Mouse (Mus musculus) liver, embryonic 11.5 days (tissue): ENCODE measurements at regions not wholly inside any gene's neighbourhood (a gene's known extent, or its start where the extent isn't known, plus 50 kb on each side); places are given as distances from the start of the nearest gene placed in this dataset.

Experiments
- ATAC-seq: fragments of 200-750 bp; cut with Nextera tagmentation; replicated peaks from 2 replicates; pipeline ENCODE4 v1.8.0; 2017; ENCODE audit warnings: moderate number of reproducible peaks, mild to moderate bottlenecking, moderate TSS enrichment, moderate library complexity; ENCODE audit not compliant: low FRiP score
- DNase-seq: peaks from one replicate; pipeline ENCODE4 v3.0.0-alpha.2; 2017; ENCODE audit warnings: low spot score
- H3K27ac ChIP-seq: fragments of 300-500 bp; sonication (generic); 2 replicates; pipeline ENCODE4 v1.5.1; 2014; ENCODE audit warnings: mild to moderate bottlenecking, low read depth, low read length, control low read depth
- H3K27me3 ChIP-seq: fragments of 300-500 bp; sonication (generic); replicated peaks from 2 replicates; pipeline ENCODE4 v1.6.1; 2014; ENCODE audit warnings: low read length, mixed read lengths; ENCODE audit not compliant: control insufficient read depth, insufficient read depth
- H3K36me3 ChIP-seq: fragments of 300-500 bp; sonication (generic); 2 replicates; pipeline ENCODE4 v1.6.1; 2014; ENCODE audit warnings: mild to moderate bottlenecking, low read length, moderate library complexity, mixed read lengths; ENCODE audit not compliant: control insufficient read depth, insufficient read depth
- H3K4me1 ChIP-seq: fragments of 300-500 bp; sonication (generic); replicated peaks from 2 replicates; pipeline ENCODE4 v1.6.1; 2014; ENCODE audit warnings: low read length, mixed read lengths; ENCODE audit not compliant: control insufficient read depth, insufficient read depth
- H3K4me2 ChIP-seq: fragments of 300-500 bp; sonication (generic); 2 replicates; pipeline ENCODE4 v1.6.1; 2014; ENCODE audit warnings: mild to moderate bottlenecking, control low read depth, moderate library complexity
- H3K4me3 ChIP-seq: fragments of 300-500 bp; sonication (generic); 2 replicates; pipeline ENCODE4 v1.5.1; 2014; ENCODE audit warnings: low read depth, low read length, control low read depth
- H3K9ac ChIP-seq: fragments of 300-500 bp; sonication (generic); 2 replicates; pipeline ENCODE4 v1.6.1; 2014; ENCODE audit warnings: low read depth, low read length, control low read depth
- H3K9me3 ChIP-seq: fragments of 300-500 bp; sonication (generic); 2 replicates; pipeline ENCODE4 v1.6.1; 2016; ENCODE audit warnings: low read length, inconsistent platforms, mixed read lengths; ENCODE audit not compliant: control insufficient read depth
- WGBS: fragments of 180-500 bp; shearing (Covaris S2); extraction: QIAGEN DNeasy Blood & Tissue Kit; methylation state at CpG from one replicate; pipeline ENCODE4 v1.1.7; 2014; 5-methylcytosine and 5-hydroxymethylcytosine counted together

DNA sequence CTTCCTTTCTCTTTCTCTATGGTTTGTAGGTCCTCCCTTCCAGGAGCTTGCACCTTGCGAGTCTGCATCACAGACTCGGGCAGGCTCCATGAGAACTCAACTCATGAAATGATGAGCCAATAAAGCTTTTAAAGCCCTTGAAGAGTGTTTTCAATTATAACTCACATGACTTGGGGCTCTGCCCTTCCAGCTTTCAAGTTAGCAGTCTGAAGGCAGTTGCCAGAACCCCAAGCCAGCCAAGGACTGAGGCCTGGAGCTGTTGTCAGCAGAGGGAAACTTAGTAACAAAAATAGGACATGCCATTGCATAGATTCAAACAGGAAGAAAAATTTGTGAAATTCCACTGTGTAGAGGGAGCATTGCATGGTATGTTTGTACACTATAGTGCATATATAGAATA, 169.3 kb downstream of the Mex3b start:
- no peak overlapping the region for H3K9ac ChIP-seq
- ATAC-seq = no peak
- 88% methylated on average over 2 of the region's 2 CpGs for WGBS
- no peak overlapping the region for H3K4me3 ChIP-seq
- H3K4me1 ChIP-seq = no peaks in the 10 kb centered on the region
- H3K4me2 ChIP-seq = no peak overlapping the region
- H3K27ac ChIP-seq = no peak overlapping the region
- no peaks in the 10 kb centered on the region for H3K27me3 ChIP-seq
- no peaks in the 10 kb centered on the region for H3K36me3 ChIP-seq
- H3K9me3 ChIP-seq = no peaks in the 10 kb centered on the region
- no peak for DNase-seq

DNA sequence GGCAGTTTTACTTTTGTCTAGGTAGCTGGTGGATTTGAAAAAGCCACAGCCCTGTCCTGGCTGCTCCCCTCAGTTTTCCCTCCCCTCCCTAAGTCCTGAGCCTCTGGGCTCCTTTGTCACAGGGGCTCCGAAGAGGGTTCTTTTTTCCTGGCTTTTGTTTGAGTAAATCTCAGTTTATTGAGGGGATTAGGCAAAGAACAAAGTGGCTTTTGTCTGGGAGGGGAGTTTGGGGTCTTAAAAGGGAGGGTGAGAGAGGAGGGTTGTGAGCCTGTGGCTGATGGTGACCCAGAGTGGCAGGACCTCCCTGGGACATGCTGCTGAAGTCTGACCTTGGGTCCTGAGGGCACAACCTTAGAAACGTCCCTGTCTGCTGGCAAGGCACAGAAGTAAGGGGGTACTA, 170.0 kb downstream of the Mex3b start:
- Histone ChIP-seq H3K9me3 (no peaks in the 10 kb centered on the region), H3K36me3 (no peaks in the 10 kb centered on the region), H3K27ac (no peak overlapping the region), H3K4me3 (no peak overlapping the region), H3K9ac (no peak overlapping the region), H3K4me1 (no peaks in the 10 kb centered on the region), H3K4me2 (no peak overlapping the region), H3K27me3 (no peaks in the 10 kb centered on the region)
- WGBS = 15% methylated on average over 2 of the region's 2 CpGs
- no peak for DNase-seq
- ATAC-seq = no peak

DNA sequence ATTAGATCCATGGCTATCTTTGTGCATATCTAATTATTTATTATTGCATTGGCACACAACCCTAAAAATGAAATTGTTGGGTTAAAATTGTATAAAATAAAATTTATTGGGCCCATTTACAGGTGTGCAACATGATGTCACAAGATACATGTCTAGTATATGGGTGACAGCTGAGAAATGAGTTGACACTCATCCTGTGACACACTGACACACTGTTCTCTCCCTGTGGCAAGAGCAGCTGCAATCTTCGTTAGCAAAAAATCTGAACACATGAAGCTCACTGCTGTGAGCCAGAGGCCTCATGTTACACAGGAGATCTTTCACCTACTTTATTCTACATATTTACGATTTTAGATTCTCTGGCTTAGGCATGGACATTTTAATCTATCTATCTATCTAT, 170.6 kb downstream of the Mex3b start:
- Histone ChIP-seq H3K4me2 (no peak overlapping the region), H3K4me1 (no peaks in the 10 kb centered on the region), H3K36me3 (no peaks in the 10 kb centered on the region), H3K27me3 (no peaks in the 10 kb centered on the region), H3K4me3 (no peak overlapping the region), H3K9ac (no peak overlapping the region), H3K9me3 (no peaks in the 10 kb centered on the region), H3K27ac (no peak overlapping the region)
- ATAC-seq = no peak
- 75% methylated on average over 2 of the region's 2 CpGs for WGBS
- no peak for DNase-seq

DNA sequence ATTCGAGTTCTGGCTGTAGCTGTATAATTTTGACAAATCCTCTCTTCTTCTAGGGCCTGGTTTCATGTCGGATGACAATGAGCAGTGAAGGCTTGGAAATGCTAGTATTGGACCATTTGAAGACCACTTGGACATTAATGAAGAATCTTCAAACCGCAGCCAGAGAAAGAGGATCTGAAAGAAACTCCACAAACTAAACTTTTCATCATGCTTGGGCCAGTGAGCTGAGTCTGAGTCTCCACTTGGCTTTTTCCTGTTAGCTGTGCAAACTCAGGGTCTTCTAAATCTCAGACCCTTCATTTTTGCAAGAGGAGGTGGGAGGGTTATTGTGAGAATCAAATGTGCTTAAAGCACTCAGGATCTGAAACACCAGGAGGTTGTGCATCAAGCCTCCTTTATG, 176.6 kb downstream of the Mex3b start:
- WGBS = 85% methylated on average over 3 of the region's 3 CpGs
- H3K9ac ChIP-seq = no peak overlapping the region
- no peaks in the 10 kb centered on the region for H3K36me3 ChIP-seq
- no peak overlapping the region for H3K27ac ChIP-seq
- ATAC-seq (no peak), DNase-seq (no peak)
- H3K4me1 ChIP-seq = no peaks in the 10 kb centered on the region
- no peaks in the 10 kb centered on the region for H3K27me3 ChIP-seq
- H3K4me3 ChIP-seq = no peak overlapping the region
- no peak overlapping the region for H3K4me2 ChIP-seq
- H3K9me3 ChIP-seq = no peaks in the 10 kb centered on the region

DNA sequence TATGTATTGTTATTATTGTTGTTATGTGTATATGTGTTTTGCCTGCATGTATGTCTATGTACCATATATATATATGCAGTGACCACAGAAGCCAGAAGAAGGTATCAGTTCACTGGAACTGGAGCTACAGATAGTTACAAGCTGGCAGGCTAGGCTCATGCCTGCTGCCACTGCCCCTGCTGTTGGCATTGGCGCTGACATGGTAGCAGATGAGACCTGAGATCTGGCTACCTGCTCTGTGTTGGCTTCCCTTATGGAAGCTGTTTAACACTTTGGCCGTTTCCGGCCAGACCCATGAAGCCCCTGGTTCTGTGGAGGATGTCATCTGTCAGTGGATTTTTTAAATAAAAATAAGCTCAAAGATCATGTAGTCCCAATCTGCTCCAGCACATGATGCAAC, 178.1 kb downstream of the Mex3b start:
- no peaks in the 10 kb centered on the region for H3K36me3 ChIP-seq
- H3K27ac ChIP-seq = no peak overlapping the region
- 85% methylated on average over 3 of the region's 3 CpGs for WGBS
- H3K9me3 ChIP-seq = no peaks in the 10 kb centered on the region
- ATAC-seq = no peak
- H3K4me2 ChIP-seq = no peak overlapping the region
- H3K27me3 ChIP-seq = no peaks in the 10 kb centered on the region
- H3K9ac ChIP-seq = no peak overlapping the region
- no peak overlapping the region for H3K4me3 ChIP-seq
- no peaks in the 10 kb centered on the region for H3K4me1 ChIP-seq
- DNase-seq = no peak

DNA sequence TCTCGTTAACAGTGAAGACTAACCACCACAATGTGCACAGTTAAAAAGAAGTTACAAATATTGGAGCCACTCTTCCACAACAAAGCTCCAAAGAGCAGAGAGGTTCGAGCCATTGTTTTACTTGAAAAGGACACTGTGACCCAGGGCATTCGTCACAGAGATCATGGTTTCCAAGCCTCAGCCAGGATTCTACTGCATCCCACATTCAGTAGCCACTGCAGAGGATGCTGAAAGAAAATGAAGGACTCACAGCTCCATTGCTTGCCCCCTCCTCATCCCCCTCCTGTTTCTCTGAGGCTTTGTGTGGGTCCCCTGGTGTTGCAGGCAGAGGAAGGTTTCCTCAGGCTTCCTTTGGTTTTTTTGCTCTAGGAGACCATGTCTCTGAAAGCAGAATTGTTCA, 182.9 kb downstream of the Mex3b start:
- 67% methylated on average over 3 of the region's 3 CpGs for WGBS
- no peak overlapping the region for H3K4me2 ChIP-seq
- no peaks in the 10 kb centered on the region for H3K36me3 ChIP-seq
- H3K9me3 ChIP-seq = no peaks in the 10 kb centered on the region
- no peaks in the 10 kb centered on the region for H3K27me3 ChIP-seq
- no peak overlapping the region for H3K27ac ChIP-seq
- no peaks in the 10 kb centered on the region for H3K4me1 ChIP-seq
- DNase-seq = no peak
- no peak for ATAC-seq
- no peak overlapping the region for H3K4me3 ChIP-seq
- no peak overlapping the region for H3K9ac ChIP-seq

DNA sequence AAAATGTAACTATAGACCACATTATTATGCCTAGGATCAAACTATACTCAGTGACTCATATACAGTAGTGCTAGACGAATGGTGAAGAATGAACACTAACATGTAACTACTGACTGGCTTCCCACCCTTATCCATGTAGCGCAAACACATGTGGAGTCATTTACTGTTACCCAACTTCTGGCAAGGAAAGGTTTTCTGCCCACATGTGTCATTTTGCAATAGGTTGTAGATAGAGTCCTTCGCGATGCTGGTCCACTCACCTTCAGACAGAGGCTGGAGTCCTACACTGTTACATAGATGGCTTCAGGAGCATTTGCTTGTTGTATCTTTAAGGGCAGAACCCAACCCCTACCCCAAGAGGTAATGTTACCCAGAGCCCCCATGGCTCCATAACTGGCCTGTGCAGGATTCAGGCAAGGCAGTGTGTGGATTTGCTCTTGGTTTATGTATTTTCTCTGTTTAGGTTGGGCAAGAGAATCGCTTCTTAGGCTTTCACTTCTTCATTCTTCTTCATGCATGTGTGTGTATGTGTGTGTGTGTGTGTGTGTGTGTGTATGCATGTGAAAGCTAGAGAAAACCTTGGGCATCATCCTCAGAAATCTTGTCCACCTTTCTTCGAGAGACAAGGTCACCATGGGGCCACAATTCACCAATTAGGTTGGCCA, 183.8 kb downstream of the Mex3b start:
- WGBS = 92% methylated on average over 6 of the region's 6 CpGs
- Histone ChIP-seq H3K4me1 (no peaks in the 10 kb centered on the region), H3K9ac (no peak overlapping the region), H3K27me3 (no peaks in the 10 kb centered on the region), H3K9me3 (no peaks in the 10 kb centered on the region), H3K27ac (no peak overlapping the region), H3K4me2 (no peak overlapping the region), H3K4me3 (no peak overlapping the region), H3K36me3 (no peaks in the 10 kb centered on the region)
- ATAC-seq (no peak), DNase-seq (no peak)

DNA sequence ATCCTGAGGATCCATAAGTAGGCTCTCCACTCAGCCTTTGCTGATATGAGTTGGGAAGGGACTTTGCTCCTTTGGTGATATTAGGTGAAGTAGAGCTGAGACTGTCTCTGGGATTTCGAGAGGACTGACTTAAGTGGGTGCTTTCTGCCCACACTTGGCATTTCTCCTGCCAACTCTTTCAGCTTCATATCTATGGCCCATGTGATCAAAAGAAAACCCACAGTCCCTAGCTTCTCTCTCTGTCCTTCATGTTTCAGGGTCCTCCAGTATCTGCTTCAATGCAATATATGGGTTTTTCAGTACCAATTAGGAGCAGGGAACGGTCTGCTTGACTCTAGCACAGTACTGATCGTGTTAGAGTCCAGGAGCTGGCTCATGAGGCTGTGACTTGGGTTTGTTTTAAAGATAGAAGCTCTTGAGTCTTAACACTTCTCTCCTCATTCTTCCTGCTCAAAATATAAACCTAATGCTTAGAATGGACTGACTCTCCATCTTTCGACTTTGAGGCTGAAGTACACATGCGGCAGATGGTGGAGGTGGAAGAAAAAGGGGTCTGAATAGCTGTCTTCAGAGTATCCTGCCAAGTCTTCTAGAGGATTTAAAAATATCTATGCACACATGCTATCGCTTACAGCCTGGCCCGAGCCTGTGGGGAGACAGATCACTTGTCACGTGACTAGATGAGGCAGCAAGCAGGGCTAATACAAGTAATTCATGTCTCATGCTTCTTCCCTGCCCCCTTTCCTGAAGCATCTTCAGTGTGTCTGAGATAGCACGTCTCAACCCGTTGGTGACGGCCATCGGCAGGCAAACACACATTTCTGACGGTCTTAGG, 189.2 kb downstream of the Mex3b start:
- Histone ChIP-seq H3K4me3 (no peak overlapping the region), H3K36me3 (no peaks in the 10 kb centered on the region), H3K27ac (no peak overlapping the region), H3K4me1 (no peaks in the 10 kb centered on the region), H3K9me3 (no peaks in the 10 kb centered on the region), H3K27me3 (no peaks in the 10 kb centered on the region), H3K4me2 (no peak overlapping the region), H3K9ac (no peak overlapping the region)
- DNase-seq (no peak), ATAC-seq (no peak)
- 71% methylated on average over 13 of the region's 13 CpGs for WGBS

DNA sequence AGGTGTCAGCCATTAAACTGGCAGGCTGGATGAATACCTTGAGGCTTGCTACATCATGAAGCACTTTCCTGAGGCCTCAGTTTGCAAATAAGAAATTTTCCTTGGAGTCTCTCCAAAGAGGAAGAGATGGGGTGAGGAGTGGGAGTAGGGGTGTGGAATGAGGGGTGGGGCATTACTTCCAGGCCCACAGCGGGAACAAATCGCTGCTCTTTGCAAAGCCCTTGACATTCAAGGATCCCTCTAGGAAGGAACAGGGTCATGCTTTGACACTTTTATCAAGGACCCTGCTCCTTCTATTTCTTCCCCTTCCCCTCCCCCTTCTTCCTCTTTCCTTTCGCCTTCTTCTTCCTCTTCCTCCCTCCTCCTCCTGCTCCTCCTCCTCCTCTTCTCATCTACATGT, 193.2 kb downstream of the Mex3b start:
- Histone ChIP-seq H3K36me3 (no peaks in the 10 kb centered on the region), H3K4me2 (no peak overlapping the region), H3K27me3 (no peaks in the 10 kb centered on the region), H3K9ac (no peak overlapping the region), H3K27ac (no peak overlapping the region), H3K9me3 (no peaks in the 10 kb centered on the region), H3K4me3 (no peak overlapping the region), H3K4me1 (no peaks in the 10 kb centered on the region)
- no peak for ATAC-seq
- DNase-seq = no peak
- WGBS = 60% methylated on average over 3 of the region's 3 CpGs
